In genomic region chr5:30342601-30343015, GRCm38 (mm10) we compare ENCODE assay signal across 8 mouse cellular contexts.
DNase-seq lines count a peak whose midpoint lies in the region; ATAC-seq and TF ChIP-seq lines count a peak whose summit lies in the region.

No protein-coding gene starts in this region.

- peak overlapping the region; percentile 45 for H3K4me2 ChIP-seq in kidney, embryonic 14.5 days (replicated peaks; ENCODE audit: low read depth, low read length)
- peak overlapping the region; percentile 31 for H3K4me2 ChIP-seq in forebrain, postnatal 0 days (ENCODE audit: low read depth)
- H3K4me2 ChIP-seq in liver, embryonic 15.5 days, result peak overlapping the region; percentile 48

- peak overlapping the region; percentile 7 for H3K4me3 ChIP-seq in kidney, embryonic 14.5 days (ENCODE audit: low read length)
- H3K4me3 ChIP-seq in forebrain, postnatal 0 days (ENCODE audit: low read depth, low read length), result 0 out of 2 replicates have a peak overlapping the region, but pooled peaks have one; percentile 2
- H3K4me3 ChIP-seq in liver, embryonic 15.5 days (replicated peaks), result no peak overlapping the region

- no peaks in the 10 kb centered on the region for H3K9me3 ChIP-seq in kidney, embryonic 14.5 days (ENCODE audit: control insufficient read depth, low read length)
- no peaks in the 10 kb centered on the region for H3K9me3 ChIP-seq in forebrain, postnatal 0 days (ENCODE audit: low read length)
- H3K9me3 ChIP-seq in liver, embryonic 15.5 days (replicated peaks), result no peaks in the 10 kb centered on the region

- no peaks in the 10 kb centered on the region for H3K4me1 ChIP-seq in kidney, embryonic 14.5 days (ENCODE audit: control insufficient read depth, insufficient read depth, low read length)
- peaks cover 2% of the 10 kb centered on the region; the same call in 1 of the 2 replicates for H3K4me1 ChIP-seq in forebrain, postnatal 0 days (ENCODE audit: insufficient read depth)
- no peaks in the 10 kb centered on the region; the same call in 1 of the 2 replicates for H3K4me1 ChIP-seq in liver, embryonic 15.5 days (replicated peaks)

- H3K27ac ChIP-seq in kidney, embryonic 14.5 days (ENCODE audit: low read depth, low read length), result no peak overlapping the region
- H3K27ac ChIP-seq in forebrain, postnatal 0 days (ENCODE audit: low read depth, low read length), result no peak overlapping the region
- H3K27ac ChIP-seq in liver, embryonic 15.5 days (replicated peaks), result no peak overlapping the region

- 4% methylated on average over 17 of the region's 17 CpGs for WGBS in kidney, embryonic 14.5 days
- WGBS in forebrain, postnatal 0 days, result 11% methylated on average over 17 of the region's 17 CpGs
- WGBS in liver, embryonic 15.5 days (ENCODE audit: insufficient replicate concordance), result 16% methylated on average over 17 of the region's 17 CpGs

- DNase-seq in kidney, adult 8-10 months, result no peak
- peak; percentile 30 for DNase-seq in cerebellum, adult 11-12 months
- no peak for DNase-seq in forebrain, postnatal 0 days
- DNase-seq in T-cell, adult 2 months (ENCODE audit: low spot score), result no peak
- DNase-seq in thymus, postnatal 36 days, result no peak
- no peak for DNase-seq in kidney, postnatal 4 days

- no peak overlapping the region for H3K9ac ChIP-seq in kidney, embryonic 14.5 days (ENCODE audit: low read depth, low read length)
- H3K9ac ChIP-seq in forebrain, postnatal 0 days, result no peak overlapping the region
- no peak overlapping the region for H3K9ac ChIP-seq in liver, embryonic 15.5 days

- TF ChIP-seq CTCF in forebrain, postnatal 0 days (IDR thresholded peaks at IDR 0.05; ENCODE audit: low read depth), result no peak

- no peaks in the 10 kb centered on the region for H3K36me3 ChIP-seq in kidney, embryonic 14.5 days (ENCODE audit: control insufficient read depth, insufficient read depth, low read length)
- H3K36me3 ChIP-seq in forebrain, postnatal 0 days (ENCODE audit: insufficient read depth), result 0 out of 2 replicates have a peak, but pooled peaks cover under 1% of the 10 kb centered on the region
- no peaks in the 10 kb centered on the region for H3K36me3 ChIP-seq in liver, embryonic 15.5 days (replicated peaks)

- ATAC-seq in kidney, embryonic 14.5 days (ENCODE audit: low FRiP score, low TSS enrichment), result 0 out of 2 replicates have a peak, but pooled peaks have one; percentile 26
- peak; percentile 6; the same call in 1 of the 2 replicates for ATAC-seq in forebrain, postnatal 0 days
- no peak for ATAC-seq in liver, embryonic 15.5 days (ENCODE audit: insufficient read depth)

- no peaks in the 10 kb centered on the region for H3K27me3 ChIP-seq in kidney, embryonic 14.5 days (ENCODE audit: control insufficient read depth, insufficient read depth, low read length)
- H3K27me3 ChIP-seq in forebrain, postnatal 0 days (ENCODE audit: insufficient read depth, low read length), result no peaks in the 10 kb centered on the region; the same call in 1 of the 2 replicates
- H3K27me3 ChIP-seq in liver, embryonic 15.5 days, result peaks cover 37% of the 10 kb centered on the region
